Mouse (Mus musculus) heart, postnatal 0 days (tissue): ENCODE measurements around the gene Rfc4.
"Not testable (repeated sequence)": the region's sequence is repeated elsewhere in the genome, so short reads cannot be mapped to it uniquely, and the experiment has no call there.

ENCODE experiments used
- CTCF ChIP-seq: IDR thresholded peaks from 2 replicates; pipeline ENCODE4 v1.5.1; 2016; ENCODE audit warnings: antibody characterized with exemption, control low read depth, low read depth
- EP300 ChIP-seq: IDR thresholded peaks from 2 replicates; pipeline ENCODE4 v1.6.1; 2016; ENCODE audit warnings: antibody characterized with exemption, low read depth

GRCm38 (mm10) chr16:23098105-23098452, 29.5 kb downstream of the Rfc4 start:
- not testable (repeated sequence) for TF ChIP-seq CTCF, EP300
